In genomic region chr2:116064521-116064920, GRCm38 (mm10) we compare ENCODE assay signal across 8 mouse cellular contexts. TPM values are rescaled to one million over a fixed set of nuclear protein-coding genes. Genes with fewer than 3 reads are reported as not detected.
DNase-seq lines count a peak whose midpoint lies in the region; ATAC-seq lines count a peak whose summit lies in the region.

No protein-coding gene starts in this region.

- no peaks in the 10 kb centered on the region for H3K9me3 ChIP-seq in forebrain, embryonic 10.5 days
- no peaks in the 10 kb centered on the region for H3K9me3 ChIP-seq in kidney, embryonic 15.5 days (replicated peaks)
- no peaks in the 10 kb centered on the region for H3K9me3 ChIP-seq in midbrain, embryonic 10.5 days (replicated peaks)

- WGBS in forebrain, embryonic 10.5 days, result 0% methylated on average over 15 of the region's 20 CpGs
- WGBS in kidney, embryonic 15.5 days, result under 1% methylated on average over 20 of the region's 20 CpGs
- under 1% methylated on average over 20 of the region's 20 CpGs for WGBS in midbrain, embryonic 10.5 days

- peaks cover 55% of the 10 kb centered on the region for H3K27me3 ChIP-seq in forebrain, embryonic 10.5 days (ENCODE audit: poor library complexity, severe bottlenecking)
- no peaks in the 10 kb centered on the region for H3K27me3 ChIP-seq in kidney, embryonic 15.5 days
- peaks cover 38% of the 10 kb centered on the region for H3K27me3 ChIP-seq in midbrain, embryonic 10.5 days (ENCODE audit: low read depth, poor library complexity, severe bottlenecking)

- peaks cover 74% of the 10 kb centered on the region for H3K4me1 ChIP-seq in forebrain, embryonic 10.5 days
- peaks cover 13% of the 10 kb centered on the region for H3K4me1 ChIP-seq in kidney, embryonic 15.5 days
- peaks cover 68% of the 10 kb centered on the region for H3K4me1 ChIP-seq in midbrain, embryonic 10.5 days

- H3K4me2 ChIP-seq in kidney, embryonic 15.5 days, result peak overlapping the region; percentile 72

- H3K9ac ChIP-seq in kidney, embryonic 15.5 days, result peak overlapping the region; percentile 89

- ATAC-seq in CD4-positive, CD25-positive, alpha-beta regulatory T cell, adult 4 months, result peak; percentile 8
- ATAC-seq in kidney, embryonic 15.5 days (replicated peaks; ENCODE audit: low FRiP score), result no peak

- peak overlapping the region; percentile 76 for H3K4me3 ChIP-seq in forebrain, embryonic 10.5 days
- H3K4me3 ChIP-seq in kidney, embryonic 15.5 days (replicated peaks), result peak overlapping the region; percentile 75
- H3K4me3 ChIP-seq in midbrain, embryonic 10.5 days, result peak overlapping the region; percentile 83

- DNase-seq in 3T3-L1 (ENCODE audit: low read depth, low spot score), result peak; percentile 72
- peak; percentile 38 for DNase-seq in forebrain, embryonic 10.5 days (ENCODE audit: extremely low spot score, low spot score)
- peak; percentile 48 for DNase-seq in midbrain, embryonic 10.5 days (ENCODE audit: low spot score)
- DNase-seq in frontal cortex, postnatal 10 days (ENCODE audit: low spot score in 2 of 2), result no peak
- no peak for DNase-seq in spleen, postnatal 4 days (ENCODE audit: low spot score in 2 of 2)
- DNase-seq in layer of hippocampus, postnatal 14 days (ENCODE audit: low spot score in 2 of 2), result no peak

- peaks cover 6% of the 10 kb centered on the region for H3K36me3 ChIP-seq in forebrain, embryonic 10.5 days (replicated peaks)
- H3K36me3 ChIP-seq in kidney, embryonic 15.5 days, result no peaks in the 10 kb centered on the region
- H3K36me3 ChIP-seq in midbrain, embryonic 10.5 days, result peaks cover 6% of the 10 kb centered on the region; the same call in 1 of the 2 replicates

- peak overlapping the region; percentile 90 for H3K27ac ChIP-seq in forebrain, embryonic 10.5 days
- peak overlapping the region; percentile 98 for H3K27ac ChIP-seq in kidney, embryonic 15.5 days
- peak overlapping the region; percentile 94 for H3K27ac ChIP-seq in midbrain, embryonic 10.5 days (replicated peaks)

RNA-seq across cellular contexts. Expression of gene Meis2, which starts 1.1 kb away (rescaled TPM):
- not detected for polyA plus RNA-seq in CD4-positive, CD25-positive, alpha-beta regulatory T cell, adult 4 months (2017; shearing (Covaris generic))
- polyA plus RNA-seq in forebrain, embryonic 10.5 days (2016; fragmentation: Nextera tagmentation; extraction: Ambion mirVana), result 32.5 TPM in 2 replicates
- polyA plus RNA-seq in kidney, embryonic 15.5 days (2015; fragmentation: Nextera tagmentation; extraction: Ambion mirVana), result 85.5 and 94.3 TPM in 2 replicates
- 34.4 and 44.0 TPM in 2 replicates for polyA plus RNA-seq in midbrain, embryonic 10.5 days (2016; fragmentation: Nextera tagmentation; extraction: Ambion mirVana)
- total RNA-seq in layer of hippocampus, postnatal 14 days (2021), result 10 to 100 TPM; 34.6 to 34.8 TPM

Comparison
In these comparisons a context has a peak if more than half of its experiments do, and no peak if none do; other contexts are left out.
1. DNase-seq: peak in 3T3-L1 (single experiment), forebrain, embryonic 10.5 days (single experiment) and midbrain, embryonic 10.5 days (single experiment); none in frontal cortex, postnatal 10 days (0 of 2), spleen, postnatal 4 days (0 of 2) and layer of hippocampus, postnatal 14 days (0 of 2).
2. RNA of gene Meis2, which starts 1.1 kb away (polyA plus RNA-seq): 85.5 to 94.3 TPM in kidney, embryonic 15.5 days, 34.4 to 44.0 TPM in midbrain, embryonic 10.5 days and 32.5 TPM in forebrain, embryonic 10.5 days; not detected in CD4-positive, CD25-positive, alpha-beta regulatory T cell, adult 4 months; every median in the first group is over 10 times any median in the second.
3. Peak in every context shown above with its lines, with median percentiles within 50 percentile points of each other: H3K27ac ChIP-seq and H3K4me3 ChIP-seq.